ENCODE assay signal across 22 mouse cellular contexts in genomic region chr8:13350052-13350451, GRCm38 (mm10). TPM values are rescaled to one million over a fixed set of nuclear protein-coding genes. Genes with fewer than 3 reads are reported as not detected.
"Had no signal": no experiment of that assay in that cellular context is flagged by ENCODE, and none has a peak within 500 bp of the region (broad histone marks: within the 10 kb centered on the region; RNA-seq: fewer than 3 reads in every experiment).

No protein-coding gene starts in this region.

- H3K9ac ChIP-seq: liver, embryonic 14.5 days; neural tube, embryonic 13.5 days had no signal

- H3K27ac ChIP-seq: left cerebral cortex, adult 2 months; limb, embryonic 10.5 days; liver, embryonic 14.5 days; midbrain, embryonic 10.5 days; neural tube, embryonic 13.5 days had no signal

- DNase-seq: kidney, postnatal 25 days; lung, adult 2 months; lung, postnatal 36 days; midbrain, embryonic 14.5 days; retina, postnatal 1 day; right cerebral cortex, postnatal 4 days; spleen, adult 18-20 months; thymus, adult 18-20 months; thymus, postnatal 14 days had no signal

- ATAC-seq: lung, postnatal 0 days had no signal

- H3K9me3 ChIP-seq: limb, embryonic 10.5 days; midbrain, embryonic 10.5 days; neural tube, embryonic 13.5 days had no signal

- H3K4me3 ChIP-seq: left cerebral cortex, adult 2 months; limb, embryonic 10.5 days; midbrain, embryonic 10.5 days; neural tube, embryonic 13.5 days had no signal

- H3K27me3 ChIP-seq: neural tube, embryonic 13.5 days had no signal

- H3K4me1 ChIP-seq: limb, embryonic 10.5 days; midbrain, embryonic 10.5 days; neural tube, embryonic 13.5 days had no signal

- H3K4me2 ChIP-seq: neural tube, embryonic 13.5 days had no signal

RNA-seq across cellular contexts. Expression of gene Atp4b, which starts 46.6 kb away (rescaled TPM):
- total RNA-seq: layer of hippocampus, postnatal 25 days; left cerebral cortex, adult 2 months; left cerebral cortex, postnatal 14 days; monocyte, adult 5-6 weeks had no signal
- polyA plus RNA-seq: kidney, embryonic 16.5 days; limb, embryonic 10.5 days; limb, embryonic 14.5 days; liver, embryonic 14.5 days; lung, postnatal 0 days; midbrain, embryonic 10.5 days; midbrain, embryonic 14.5 days; neural tube, embryonic 13.5 days had no signal

RNA-seq across cellular contexts. Expression of gene Grk1, which starts 54.8 kb away (rescaled TPM):
- total RNA-seq: layer of hippocampus, postnatal 25 days; left cerebral cortex, adult 2 months; left cerebral cortex, postnatal 14 days; megakaryocyte progenitor cell, adult 5-6 weeks; monocyte, adult 5-6 weeks had no signal
- polyA plus RNA-seq: kidney, embryonic 16.5 days; lung, adult 2 months; lung, postnatal 0 days; midbrain, embryonic 10.5 days; midbrain, embryonic 14.5 days; neural tube, embryonic 13.5 days; stomach, embryonic 14.5 days had no signal
